Mouse (Mus musculus) limb, embryonic 11.5 days (tissue): ENCODE measurements at regions not wholly inside any gene's neighbourhood (a gene's known extent, or its start where the extent isn't known, plus 50 kb on each side); places are given as distances from the start of the nearest gene placed in this dataset.
A peak's percentile ranks its signal among the peaks of the same experiment; 100 is the strongest.

Experiments used
- ATAC-seq: fragments of 200-750 bp; cut with Nextera tagmentation; 2 replicates; pipeline ENCODE4 v1.8.0; 2017; ENCODE audit warnings: low read depth; ENCODE audit not compliant: insufficient number of reproducible peaks, low FRiP score, low TSS enrichment
- DNase-seq: peaks from one replicate; pipeline ENCODE4 v3.0.0-alpha.2; 2015; ENCODE audit warnings: low spot score
- H3K27ac ChIP-seq: fragments of 300-500 bp; sonication (generic); replicated peaks from 2 replicates; pipeline ENCODE4 v1.5.1; 2014; ENCODE audit warnings: low read depth, mild to moderate bottlenecking, low read length
- H3K27me3 ChIP-seq: fragments of 300-500 bp; sonication (generic); 2 replicates; pipeline ENCODE4 v1.6.1; 2014; ENCODE audit warnings: mild to moderate bottlenecking, low read length, mixed read lengths; ENCODE audit not compliant: control insufficient read depth, insufficient read depth
- H3K36me3 ChIP-seq: fragments of 300-500 bp; sonication (generic); 2 replicates; pipeline ENCODE4 v1.6.1; 2014; ENCODE audit warnings: mild to moderate bottlenecking, low read length, moderate library complexity, mixed read lengths; ENCODE audit not compliant: control insufficient read depth, insufficient read depth
- H3K4me1 ChIP-seq: fragments of 300-500 bp; sonication (generic); 2 replicates; pipeline ENCODE4 v1.6.1; 2014; ENCODE audit warnings: low read length, mixed read lengths; ENCODE audit not compliant: control insufficient read depth, insufficient read depth
- H3K4me2 ChIP-seq: fragments of 300-500 bp; sonication (generic); 2 replicates; pipeline ENCODE4 v1.6.1; 2014; ENCODE audit warnings: low read depth, mild to moderate bottlenecking, moderate library complexity; ENCODE audit not compliant: severe bottlenecking
- H3K4me3 ChIP-seq: fragments of 300-500 bp; sonication (generic); 2 replicates; pipeline ENCODE4 v1.5.1; 2014; ENCODE audit warnings: low read depth, low read length
- H3K9ac ChIP-seq: fragments of 300-500 bp; sonication (generic); 2 replicates; pipeline ENCODE4 v1.6.1; 2014; ENCODE audit warnings: mild to moderate bottlenecking, low read length
- H3K9me3 ChIP-seq: fragments of 300-500 bp; sonication (generic); 2 replicates; pipeline ENCODE4 v1.6.1; 2016; ENCODE audit warnings: low read length; ENCODE audit not compliant: control insufficient read depth
- WGBS: fragments of 180-500 bp; shearing (Covaris S2); extraction: QIAGEN DNeasy Blood & Tissue Kit; methylation state at CpG from one replicate; pipeline ENCODE4 v1.1.7; 2014; 5-methylcytosine and 5-hydroxymethylcytosine counted together

GRCm38 (mm10) chr14:102477162-102477561, 505.3 kb downstream of the Kctd12 start:
- ATAC-seq (no peak), DNase-seq (no peak)
- 92% methylated on average over 2 of the region's 2 CpGs for WGBS
- no peak overlapping the region for H3K4me2 ChIP-seq
- H3K4me3 ChIP-seq, result no peak overlapping the region
- H3K4me1 ChIP-seq, result no peaks in the 10 kb centered on the region
- no peaks in the 10 kb centered on the region for H3K9me3 ChIP-seq
- no peak overlapping the region for H3K9ac ChIP-seq
- H3K36me3 ChIP-seq, result no peaks in the 10 kb centered on the region
- no peak overlapping the region for H3K27ac ChIP-seq
- H3K27me3 ChIP-seq, result no peaks in the 10 kb centered on the region

GRCm38 (mm10) chr14:102469326-102469725, 513.1 kb downstream of the Kctd12 start:
- Histone ChIP-seq H3K4me3 (no peak overlapping the region), H3K9me3 (no peaks in the 10 kb centered on the region), H3K27me3 (no peaks in the 10 kb centered on the region), H3K36me3 (no peaks in the 10 kb centered on the region), H3K4me2 (no peak overlapping the region), H3K4me1 (no peaks in the 10 kb centered on the region), H3K27ac (no peak overlapping the region), H3K9ac (no peak overlapping the region)
- 46% methylated on average over 4 of the region's 4 CpGs for WGBS
- DNase-seq (no peak), ATAC-seq (no peak)

GRCm38 (mm10) chr14:102461001-102461400, 521.4 kb downstream of the Kctd12 start:
- Histone ChIP-seq H3K9ac (no peak overlapping the region), H3K4me3 (no peak overlapping the region), H3K9me3 (no peaks in the 10 kb centered on the region), H3K4me1 (no peaks in the 10 kb centered on the region), H3K36me3 (no peaks in the 10 kb centered on the region), H3K27me3 (no peaks in the 10 kb centered on the region), H3K4me2 (no peak overlapping the region), H3K27ac (no peak overlapping the region)
- ATAC-seq (no peak), DNase-seq (no peak)
- 75% methylated on average over 1 of the region's 1 CpGs for WGBS

GRCm38 (mm10) chr14:102439738-102440137, 542.7 kb downstream of the Kctd12 start:
- Histone ChIP-seq H3K4me3 (no peak overlapping the region), H3K4me1 (no peaks in the 10 kb centered on the region), H3K36me3 (no peaks in the 10 kb centered on the region), H3K27ac (no peak overlapping the region), H3K9ac (no peak overlapping the region), H3K9me3 (no peaks in the 10 kb centered on the region), H3K4me2 (no peak overlapping the region), H3K27me3 (no peaks in the 10 kb centered on the region)
- DNase-seq (no peak), ATAC-seq (no peak)
- WGBS, result 78% methylated on average over 2 of the region's 2 CpGs

- no peaks in the 10 kb centered on the region for H3K36me3 ChIP-seq
- DNase-seq (peak; percentile 68), ATAC-seq (0 out of 2 replicates have a peak, but pooled peaks have one; percentile 32)
- no peaks in the 10 kb centered on the region for H3K9me3 ChIP-seq
- no peak overlapping the region for H3K4me3 ChIP-seq
- WGBS, result 16% methylated on average over 4 of the region's 4 CpGs
- no peaks in the 10 kb centered on the region for H3K27me3 ChIP-seq
- H3K27ac ChIP-seq, result peak overlapping the region; percentile 77
- H3K4me1 ChIP-seq, result peaks cover 11% of the 10 kb centered on the region
- no peak overlapping the region for H3K4me2 ChIP-seq
- no peak overlapping the region for H3K9ac ChIP-seq
These were observed 578.9 kb downstream of the Kctd12 start for GRCm38 (mm10) chr14:102403397-102404115.

GRCm38 (mm10) chr14:102402061-102402689, 580.3 kb downstream of the Kctd12 start:
- Histone ChIP-seq H3K36me3 (no peaks in the 10 kb centered on the region), H3K9ac (no peak overlapping the region), H3K4me3 (no peak overlapping the region), H3K27me3 (no peaks in the 10 kb centered on the region), H3K27ac (0 out of 2 replicates have a peak overlapping the region, but pooled peaks have one; percentile 52), H3K9me3 (no peaks in the 10 kb centered on the region), H3K4me1 (peaks cover 11% of the 10 kb centered on the region), H3K4me2 (no peak overlapping the region)
- 8% methylated on average over 4 of the region's 4 CpGs for WGBS
- DNase-seq, result peak; percentile 74
- peak; percentile 83 for ATAC-seq

GRCm38 (mm10) chr14:102396036-102396734, 586.3 kb downstream of the Kctd12 start:
- no peak for DNase-seq
- Histone ChIP-seq H3K4me2 (no peak overlapping the region), H3K4me3 (no peak overlapping the region), H3K27me3 (no peaks in the 10 kb centered on the region), H3K9ac (no peak overlapping the region), H3K36me3 (no peaks in the 10 kb centered on the region), H3K27ac (no peak overlapping the region), H3K9me3 (no peaks in the 10 kb centered on the region), H3K4me1 (0 out of 2 replicates have a peak, but pooled peaks cover 1% of the 10 kb centered on the region)
- no peak for ATAC-seq
- WGBS, result 81% methylated on average over 7 of the region's 7 CpGs

GRCm38 (mm10) chr14:102392351-102392750, 590.1 kb downstream of the Kctd12 start:
- Histone ChIP-seq H3K27ac (no peak overlapping the region), H3K36me3 (no peaks in the 10 kb centered on the region), H3K4me2 (no peak overlapping the region), H3K4me3 (no peak overlapping the region), H3K4me1 (no peaks in the 10 kb centered on the region), H3K9me3 (no peaks in the 10 kb centered on the region), H3K9ac (no peak overlapping the region), H3K27me3 (no peaks in the 10 kb centered on the region)
- WGBS, result 89% methylated on average over 3 of the region's 3 CpGs
- DNase-seq, result no peak
- ATAC-seq, result no peak
